Mouse (Mus musculus): ENCODE data around the gene Ubap1l.

GRCm38 (mm10) chr9:65393606-65394005 is 32.8 kb downstream of the Ubap1l start:
- no peak for TF ChIP-seq CTCF (IDR thresholded peaks at IDR 0.05; ENCODE audit: control insufficient read depth, insufficient read depth, low read length)
- no peak for TF ChIP-seq POLR2A (IDR thresholded peaks at IDR 0.05; ENCODE audit: borderline replicate concordance, control insufficient read depth, low read depth, low read length)
